Mouse (Mus musculus): ENCODE measurements around the gene Vmn2r21.
"Not testable (repeated sequence)": the region's sequence is repeated elsewhere in the genome, so short reads cannot be mapped to it uniquely, and the experiment has no call there.

Vmn2r21 gene

DNA sequence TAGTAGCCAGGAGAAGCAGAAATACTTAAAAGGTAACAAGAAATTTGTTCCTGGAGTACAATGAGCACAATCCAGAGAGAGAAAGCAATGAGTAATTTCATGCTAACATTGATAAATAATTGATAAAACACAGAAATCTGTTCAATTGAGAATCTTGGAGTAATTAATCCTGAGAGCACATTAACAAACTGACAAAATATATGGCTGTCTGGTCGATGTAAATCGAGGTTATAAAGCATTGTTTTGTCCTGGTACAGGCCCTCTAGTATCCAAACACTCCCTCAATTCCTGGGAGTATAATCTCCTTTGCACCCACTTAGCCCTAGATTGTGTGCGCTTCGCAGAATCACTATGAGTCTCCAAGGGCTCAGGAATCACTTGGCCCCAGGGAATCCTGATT, at the start of gene Vmn2r21:
Vmn2r21 (minus strand) TSS at position 101 of the 400 bp plus-strand sequence.
- DNase-seq, result not testable (repeated sequence)

DNA sequence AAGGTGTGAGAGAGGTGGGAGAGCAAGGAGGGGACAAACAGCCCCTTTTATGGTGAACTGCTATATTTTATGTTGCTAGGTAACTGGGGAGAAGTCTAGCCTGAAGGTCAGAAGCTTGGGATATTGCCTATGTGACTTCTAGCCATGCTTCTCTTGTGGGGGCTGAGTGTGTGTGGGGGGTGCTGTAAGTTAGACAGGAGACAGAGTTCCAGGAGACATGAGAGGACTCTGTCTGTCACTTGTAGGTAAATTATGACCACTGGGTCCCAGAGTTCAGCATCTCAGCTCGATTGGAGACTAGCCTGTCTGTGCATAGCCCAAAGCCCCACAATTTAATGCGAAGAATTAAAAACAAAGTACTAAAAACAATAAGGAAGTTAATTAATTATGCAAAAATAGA, 41.5 kb upstream of the Vmn2r21 start:
- not testable (repeated sequence) for DNase-seq

DNA sequence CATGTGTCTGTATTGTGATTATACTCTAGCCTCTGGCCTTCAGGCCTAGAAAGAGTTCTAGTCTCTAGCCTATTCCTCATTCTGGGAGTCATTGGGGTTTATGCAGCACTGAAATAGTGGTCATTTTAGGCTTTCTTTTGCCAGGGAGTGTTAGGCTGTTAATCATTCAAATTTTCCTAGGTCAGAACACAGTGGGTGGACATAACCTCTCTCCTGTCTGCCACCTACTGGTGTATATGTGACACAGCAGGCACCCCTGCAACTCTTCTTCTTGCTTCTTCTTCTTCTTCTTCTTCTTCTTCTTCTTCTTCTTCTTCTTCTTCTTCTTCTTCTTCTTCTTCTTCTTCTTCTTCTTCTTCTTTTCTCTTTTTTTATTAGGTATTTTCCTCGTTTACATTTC, 6.5 kb upstream of the Vmn2r21 start:
- not testable (repeated sequence) for DNase-seq

DNA sequence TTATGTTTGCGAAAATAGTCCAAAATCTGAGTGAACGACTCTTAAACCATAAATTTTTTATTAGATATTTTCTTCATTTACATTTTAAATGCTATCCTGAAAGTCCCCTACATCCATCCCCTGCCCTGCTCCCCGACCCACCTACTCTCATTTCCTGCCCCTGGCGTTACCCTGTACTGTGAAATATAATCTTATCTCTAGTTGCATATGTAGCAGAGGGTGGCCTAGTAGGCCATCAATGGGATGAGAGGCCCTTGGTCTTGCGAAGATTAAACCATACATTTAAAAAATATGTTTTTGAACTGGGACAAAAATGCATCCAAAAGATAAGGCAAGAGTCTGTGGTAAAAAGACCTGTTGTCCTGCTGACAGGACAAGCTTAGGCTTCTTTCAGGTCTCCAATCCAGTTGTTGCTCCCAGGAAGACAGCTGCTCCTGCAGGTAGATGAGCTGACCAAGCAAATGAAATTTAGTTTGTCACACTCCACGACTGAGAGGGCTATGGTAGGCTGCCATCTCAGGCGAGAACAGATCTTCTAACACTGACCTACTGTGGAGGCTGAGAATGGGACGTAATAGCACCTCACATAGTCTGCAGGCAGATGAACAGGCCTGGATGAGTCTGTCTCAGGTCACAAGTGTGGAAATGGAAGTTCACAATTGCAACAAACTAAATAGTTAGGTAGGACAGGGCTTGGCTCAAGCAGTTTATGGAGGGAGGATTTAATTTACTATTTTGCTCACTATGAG, 10.8 kb downstream of the Vmn2r21 start:
- DNase-seq, result not testable (repeated sequence)

DNA sequence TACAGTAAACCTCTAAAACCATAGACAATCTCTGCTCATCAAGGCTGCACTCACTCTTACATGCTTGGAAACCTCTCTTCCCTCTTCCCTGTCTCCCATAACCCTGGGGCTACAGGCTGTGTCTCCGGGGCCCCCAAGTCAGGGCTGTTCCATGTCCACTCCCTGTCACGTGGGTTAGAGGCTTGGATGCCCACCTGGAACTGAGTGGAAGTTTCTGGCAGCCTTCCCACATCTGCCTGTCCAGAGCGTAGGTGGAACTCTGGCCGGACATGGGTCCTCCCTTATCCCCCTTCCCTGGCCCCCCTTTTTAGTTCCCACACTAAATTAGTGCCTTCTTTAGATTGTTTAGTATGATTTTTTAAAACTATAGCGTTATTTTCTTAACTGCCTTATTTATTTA, 60.2 kb downstream of the Vmn2r21 start:
- not testable (repeated sequence) for DNase-seq

DNA sequence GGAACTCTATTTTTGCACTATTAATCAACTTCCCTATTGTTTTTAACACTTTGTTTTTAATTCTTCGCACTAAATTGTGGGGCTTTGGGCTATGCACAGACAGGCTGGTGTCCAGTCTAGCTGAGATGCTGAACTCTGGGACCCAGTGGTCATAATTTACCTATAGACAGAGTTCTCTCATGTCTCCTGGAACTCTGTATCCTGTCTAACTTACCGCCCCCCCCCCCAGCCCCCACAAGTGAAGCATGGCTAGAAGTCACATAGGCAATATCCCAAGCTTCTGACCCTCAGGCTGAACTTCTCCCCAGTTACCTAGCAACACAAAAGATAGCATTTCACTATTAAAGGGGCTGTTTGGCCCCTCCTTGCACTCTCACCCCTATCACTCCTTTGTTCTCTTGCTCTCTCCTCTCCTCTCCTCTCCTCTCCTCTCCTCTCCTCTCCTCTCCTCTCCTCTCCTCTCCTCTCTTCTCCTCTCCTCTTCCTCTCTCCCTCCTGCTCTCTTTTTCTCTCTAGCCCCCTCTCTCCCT, 60.7 kb downstream of the Vmn2r21 start:
- DNase-seq, result not testable (repeated sequence)

DNA sequence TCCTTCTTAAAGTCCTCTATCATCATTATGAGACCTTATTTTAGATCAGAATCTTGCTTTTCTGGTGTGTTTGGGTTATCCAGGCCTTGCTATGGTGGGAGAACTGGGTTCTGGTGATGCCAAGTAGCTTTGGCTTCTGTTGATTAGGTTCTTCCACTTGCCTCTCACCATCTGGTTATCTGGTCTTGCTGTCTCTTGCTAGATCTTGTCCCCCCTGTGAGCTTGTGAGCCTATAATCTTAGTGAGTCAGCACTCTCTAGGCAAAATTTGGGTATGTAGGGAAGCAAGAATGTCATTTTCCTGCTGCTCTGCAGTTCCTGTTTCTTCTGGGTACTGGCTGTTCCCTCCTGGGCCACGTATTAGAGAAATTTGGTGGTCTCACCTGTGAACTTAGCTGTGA, 64.6 kb downstream of the Vmn2r21 start:
- DNase-seq, result not testable (repeated sequence)
